Mouse (Mus musculus) liver, embryonic 11.5 days (tissue): ENCODE measurements at regions not wholly inside any gene's neighbourhood (a gene's known extent, or its start where the extent isn't known, plus 50 kb on each side); places are given as distances from the start of the nearest gene placed in this dataset.

Source experiments
- ATAC-seq: fragments of 200-750 bp; cut with Nextera tagmentation; replicated peaks from 2 replicates; pipeline ENCODE4 v1.8.0; 2017; ENCODE audit warnings: moderate number of reproducible peaks, mild to moderate bottlenecking, moderate TSS enrichment, moderate library complexity; ENCODE audit not compliant: low FRiP score
- DNase-seq: peaks from one replicate; pipeline ENCODE4 v3.0.0-alpha.2; 2017; ENCODE audit warnings: low spot score
- H3K27ac ChIP-seq: fragments of 300-500 bp; sonication (generic); 2 replicates; pipeline ENCODE4 v1.5.1; 2014; ENCODE audit warnings: mild to moderate bottlenecking, low read depth, low read length, control low read depth
- H3K27me3 ChIP-seq: fragments of 300-500 bp; sonication (generic); replicated peaks from 2 replicates; pipeline ENCODE4 v1.6.1; 2014; ENCODE audit warnings: low read length, mixed read lengths; ENCODE audit not compliant: control insufficient read depth, insufficient read depth
- H3K36me3 ChIP-seq: fragments of 300-500 bp; sonication (generic); 2 replicates; pipeline ENCODE4 v1.6.1; 2014; ENCODE audit warnings: mild to moderate bottlenecking, low read length, moderate library complexity, mixed read lengths; ENCODE audit not compliant: control insufficient read depth, insufficient read depth
- H3K4me1 ChIP-seq: fragments of 300-500 bp; sonication (generic); replicated peaks from 2 replicates; pipeline ENCODE4 v1.6.1; 2014; ENCODE audit warnings: low read length, mixed read lengths; ENCODE audit not compliant: control insufficient read depth, insufficient read depth
- H3K4me2 ChIP-seq: fragments of 300-500 bp; sonication (generic); 2 replicates; pipeline ENCODE4 v1.6.1; 2014; ENCODE audit warnings: mild to moderate bottlenecking, control low read depth, moderate library complexity
- H3K4me3 ChIP-seq: fragments of 300-500 bp; sonication (generic); 2 replicates; pipeline ENCODE4 v1.5.1; 2014; ENCODE audit warnings: low read depth, low read length, control low read depth
- H3K9ac ChIP-seq: fragments of 300-500 bp; sonication (generic); 2 replicates; pipeline ENCODE4 v1.6.1; 2014; ENCODE audit warnings: low read depth, low read length, control low read depth
- H3K9me3 ChIP-seq: fragments of 300-500 bp; sonication (generic); 2 replicates; pipeline ENCODE4 v1.6.1; 2016; ENCODE audit warnings: low read length, inconsistent platforms, mixed read lengths; ENCODE audit not compliant: control insufficient read depth
- WGBS: fragments of 180-500 bp; shearing (Covaris S2); extraction: QIAGEN DNeasy Blood & Tissue Kit; methylation state at CpG from one replicate; pipeline ENCODE4 v1.1.7; 2014; 5-methylcytosine and 5-hydroxymethylcytosine counted together

GRCm38 (mm10) chr13:57003565-57004132 is 107.9 kb upstream of the Trpc7 start:
- no peak overlapping the region for H3K9ac ChIP-seq
- H3K9me3 ChIP-seq, result no peaks in the 10 kb centered on the region
- WGBS, result 60% methylated on average over 8 of the region's 8 CpGs
- DNase-seq (no peak), ATAC-seq (no peak)
- H3K4me3 ChIP-seq, result no peak overlapping the region
- no peaks in the 10 kb centered on the region for H3K4me1 ChIP-seq
- no peaks in the 10 kb centered on the region for H3K27me3 ChIP-seq
- no peak overlapping the region for H3K4me2 ChIP-seq
- no peaks in the 10 kb centered on the region for H3K36me3 ChIP-seq
- no peak overlapping the region for H3K27ac ChIP-seq

DNA sequence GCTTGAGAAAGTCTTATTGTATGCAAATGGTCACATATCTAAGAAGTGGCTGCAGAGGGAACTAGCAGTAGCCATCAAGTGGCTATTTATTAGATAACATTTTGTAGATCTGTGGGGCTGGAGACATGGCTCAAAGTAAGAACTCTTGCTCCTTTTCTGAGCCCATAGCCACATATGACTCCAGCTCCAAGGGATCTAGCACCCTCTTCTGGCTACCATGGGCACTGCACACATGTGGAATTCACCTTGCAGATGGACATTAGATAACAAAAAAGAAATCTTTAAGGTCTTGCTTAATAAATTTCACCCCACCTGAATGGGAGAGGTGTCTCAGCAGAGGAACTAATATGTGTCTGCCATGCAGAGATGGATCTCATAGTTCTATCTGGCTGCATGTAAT is 96.2 kb upstream of the Trpc7 start:
- H3K4me3 ChIP-seq, result no peak overlapping the region
- no peaks in the 10 kb centered on the region for H3K36me3 ChIP-seq
- ATAC-seq, result no peak
- no peak overlapping the region for H3K27ac ChIP-seq
- no peak overlapping the region for H3K4me2 ChIP-seq
- 0 out of 2 replicates have a peak, but pooled peaks cover 5% of the 10 kb centered on the region for H3K9me3 ChIP-seq
- H3K4me1 ChIP-seq, result no peaks in the 10 kb centered on the region
- no peak overlapping the region for H3K9ac ChIP-seq
- H3K27me3 ChIP-seq, result no peaks in the 10 kb centered on the region
- DNase-seq, result no peak

DNA sequence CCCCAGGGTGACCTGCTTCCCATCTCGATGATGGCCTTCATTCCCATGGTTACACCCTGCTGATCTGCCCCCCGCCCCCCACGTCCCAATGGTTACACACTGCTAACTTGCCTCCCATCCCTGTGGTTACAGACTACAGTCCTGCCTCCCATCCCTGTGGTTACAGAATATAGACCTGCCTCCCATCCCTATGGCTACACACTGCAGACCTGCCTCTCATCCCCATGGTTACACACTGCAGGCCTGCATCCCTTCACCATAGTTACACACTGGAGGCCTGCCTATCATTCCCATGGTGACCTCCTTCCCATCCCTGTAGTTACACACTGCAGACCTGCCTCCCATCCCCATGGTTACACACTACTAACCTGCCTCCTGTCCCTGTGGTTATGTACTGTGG is 78.3 kb upstream of the Trpc7 start:
- Histone ChIP-seq H3K27me3 (no peaks in the 10 kb centered on the region), H3K9ac (no peak overlapping the region), H3K27ac (no peak overlapping the region), H3K4me3 (no peak overlapping the region), H3K4me1 (no peaks in the 10 kb centered on the region), H3K36me3 (no peaks in the 10 kb centered on the region), H3K4me2 (no peak overlapping the region), H3K9me3 (no peaks in the 10 kb centered on the region; the same call in 1 of the 2 replicates)
- DNase-seq, result no peak
- ATAC-seq, result no peak
- 75% methylated on average over 3 of the region's 3 CpGs for WGBS

DNA sequence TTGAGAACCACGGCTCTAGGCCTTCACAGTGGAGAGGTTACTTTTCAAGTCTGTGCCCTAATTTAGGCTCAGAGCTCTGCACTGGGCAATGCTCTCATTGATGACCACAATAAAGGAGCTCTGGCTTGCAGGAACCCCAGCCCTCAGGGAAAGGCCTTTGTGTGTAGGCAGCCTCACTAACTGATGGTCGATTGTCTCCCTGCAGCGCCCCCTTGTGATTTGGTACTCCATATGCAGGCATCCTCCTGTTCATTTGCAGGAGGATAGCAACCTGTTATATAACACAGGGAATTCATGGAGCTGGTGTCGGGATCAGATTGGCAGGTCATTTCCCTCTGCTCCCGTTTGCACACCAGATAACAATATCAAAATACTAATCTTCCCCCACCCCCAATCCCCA is 59.6 kb upstream of the Trpc7 start:
- H3K4me3 ChIP-seq, result no peak overlapping the region
- ATAC-seq (no peak), DNase-seq (no peak)
- no peaks in the 10 kb centered on the region for H3K9me3 ChIP-seq
- WGBS, result 49% methylated on average over 5 of the region's 5 CpGs
- H3K4me1 ChIP-seq, result no peaks in the 10 kb centered on the region
- no peak overlapping the region for H3K9ac ChIP-seq
- no peaks in the 10 kb centered on the region for H3K36me3 ChIP-seq
- no peaks in the 10 kb centered on the region for H3K27me3 ChIP-seq
- no peak overlapping the region for H3K27ac ChIP-seq
- H3K4me2 ChIP-seq, result no peak overlapping the region

DNA sequence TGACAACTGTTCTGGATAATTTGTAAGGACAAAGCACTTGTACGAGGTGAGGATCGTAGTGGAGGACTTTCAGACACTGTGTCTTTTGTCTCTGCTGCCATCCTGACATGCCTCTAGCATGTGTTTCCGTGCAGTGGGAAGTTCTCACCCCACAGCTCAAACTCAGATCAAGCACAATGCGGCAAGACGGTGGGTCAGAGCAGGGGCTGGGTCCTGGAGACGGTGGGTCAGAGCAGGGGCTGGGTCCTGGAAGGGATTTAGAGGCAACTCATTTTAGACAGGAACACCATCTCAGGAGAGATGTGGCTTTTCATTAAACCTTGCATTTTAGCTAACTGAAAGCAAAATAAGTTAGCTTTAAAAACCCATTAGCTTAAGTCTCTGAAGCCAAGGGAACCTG is 52.3 kb upstream of the Trpc7 start:
- WGBS, result 88% methylated on average over 6 of the region's 6 CpGs
- Histone ChIP-seq H3K27ac (no peak overlapping the region), H3K36me3 (no peaks in the 10 kb centered on the region), H3K27me3 (no peaks in the 10 kb centered on the region), H3K4me3 (no peak overlapping the region), H3K4me1 (no peaks in the 10 kb centered on the region), H3K9ac (no peak overlapping the region), H3K4me2 (no peak overlapping the region), H3K9me3 (no peaks in the 10 kb centered on the region)
- ATAC-seq (no peak), DNase-seq (no peak)

- Histone ChIP-seq H3K4me2 (no peak overlapping the region), H3K36me3 (no peaks in the 10 kb centered on the region), H3K9ac (no peak overlapping the region), H3K27ac (no peak overlapping the region), H3K9me3 (no peaks in the 10 kb centered on the region), H3K4me3 (no peak overlapping the region), H3K27me3 (no peaks in the 10 kb centered on the region), H3K4me1 (no peaks in the 10 kb centered on the region)
- WGBS, result 77% methylated on average over 7 of the region's 7 CpGs
- DNase-seq (no peak), ATAC-seq (no peak)
These were observed 51.5 kb upstream of the Trpc7 start for GRCm38 (mm10) chr13:56947266-56947665.
